Mouse (Mus musculus): Measurements from ENCODE around the gene Shf.

GRCm38 (mm10) chr2:122380768-122381311, 11.9 kb upstream of the Shf start:
- TF ChIP-seq CTCF (IDR thresholded peaks at IDR 0.05; ENCODE audit: borderline replicate concordance, insufficient read depth, low read length) (no peak), POLR2A (IDR thresholded peaks at IDR 0.05; ENCODE audit: low read depth, low read length) (no peak)

Measured in embryonic fibroblast, embryonic 13.5 days (primary cell).